Mouse (Mus musculus) embryo, embryonic 9.5 days (tissue): ENCODE data around the gene Olfr704.
"Not testable (repeated sequence)": the region's sequence is repeated elsewhere in the genome, so short reads cannot be mapped to it uniquely, and the experiment has no call there.

Experiments used
- DNase-seq: peaks from one replicate; pipeline ENCODE4 v3.0.0-alpha.2; 2017; ENCODE audit errors: extremely low spot score

Olfr704 gene

GRCm38 (mm10) chr7:106862885-106863284 lies at the start of gene Olfr704:
Gene Olfr704 (plus strand): TSS chr7:106863185.
- DNase-seq: no peak

- DNase-seq: no peak
These were observed 49.2 kb upstream of the Olfr704 start, which contains the start of gene Olfr701 for GRCm38 (mm10) chr7:106813829-106814228. Gene Olfr701 (plus strand): TSS chr7:106814129.

- DNase-seq: no peak
These were observed 47.2 kb upstream of the Olfr704 start for GRCm38 (mm10) chr7:106815775-106816174.

GRCm38 (mm10) chr7:106818414-106818813 lies 44.6 kb upstream of the Olfr704 start:
- DNase-seq: no peak

- DNase-seq: no peak
These were observed 29.2 kb upstream of the Olfr704 start, which contains the start of gene Olfr702 for GRCm38 (mm10) chr7:106833793-106834192. Gene Olfr702 (minus strand): TSS chr7:106833893.

- no peak for DNase-seq
These were observed 19.9 kb upstream of the Olfr704 start, which contains the start of gene Olfr703 for GRCm38 (mm10) chr7:106843060-106843459. Gene Olfr703 (plus strand): TSS chr7:106843360.

GRCm38 (mm10) chr7:106876791-106877190 lies 13.8 kb downstream of the Olfr704 start, which contains the start of gene Olfr705:
Gene Olfr705 (minus strand): TSS chr7:106876891.
- DNase-seq: no peak

GRCm38 (mm10) chr7:106888062-106888461 lies 25.1 kb downstream of the Olfr704 start, which contains the start of gene Olfr706:
Gene Olfr706 (minus strand): TSS chr7:106888162.
- DNase-seq: no peak

- DNase-seq: not testable (repeated sequence)
These were observed 38.2 kb downstream of the Olfr704 start, which contains the start of gene Olfr707 for GRCm38 (mm10) chr7:106901141-106901540. Gene Olfr707 (minus strand): TSS chr7:106901241.

GRCm38 (mm10) chr7:106907676-106908075 lies 44.7 kb downstream of the Olfr704 start, which contains the start of gene Olfr1532-ps1:
Gene Olfr1532-ps1 (plus strand): TSS chr7:106908001.
- DNase-seq: no peak
